Mouse (Mus musculus): ENCODE measurements around the gene Ankrd28.

- TF ChIP-seq POLR2A (IDR thresholded peaks at IDR 0.05; ENCODE audit: low read depth, low read length) = no peak
- no peak for TF ChIP-seq CTCF (IDR thresholded peaks at IDR 0.05; ENCODE audit: extremely low read depth, insufficient read depth, insufficient read length, insufficient replicate concordance)
These were observed 56.9 kb downstream of the Ankrd28 start for GRCm38 (mm10) chr14:31773518-31773917.

All from spleen, adult 2 months (tissue).